Mouse (Mus musculus) lung, adult 2 months (tissue): Measurements from ENCODE around the gene Gm30191.

Experiments
- CTCF ChIP-seq: fragments of 200-500 bp; IDR thresholded peaks from 2 replicates; pipeline ENCODE4 v1.5.1; 2011; ENCODE audit warnings: mild to moderate bottlenecking, low read length, control low read depth; ENCODE audit not compliant: insufficient read depth
- POLR2A ChIP-seq: fragments of 200-500 bp; IDR thresholded peaks from 2 replicates; pipeline ENCODE4 v1.6.1; 2011; ENCODE audit warnings: low read depth, mild to moderate bottlenecking, control low read depth, low read length, borderline replicate concordance; ENCODE audit errors: extremely low read depth

- TF ChIP-seq CTCF (no peak), POLR2A (no peak)
Observed at GRCm38 (mm10) chr4:134227194-134227593, 19.5 kb upstream of the Gm30191 start, which contains the start of gene Catsper4.
